Mouse (Mus musculus) cerebellum, adult 11 months (tissue): ENCODE data around the gene Gm5152.
"Not testable (repeated sequence)": the region's sequence is repeated elsewhere in the genome, so short reads cannot be mapped to it uniquely, and the experiment has no call there.

Experiments
- DNase-seq: peaks from one replicate; pipeline ENCODE4 v3.0.0; 2022

The Gm5152 gene

GRCm38 (mm10) chr5:10246426-10246825 is at the start of gene Gm5152:
TSS of gene Gm5152 (minus strand) at chr5:10246526.
- DNase-seq, result not testable (repeated sequence)

GRCm38 (mm10) chr5:10254768-10255167 is 8.4 kb upstream of the Gm5152 start:
- DNase-seq, result not testable (repeated sequence)

GRCm38 (mm10) chr5:10245770-10246169 is 556 bp downstream of the Gm5152 start:
- not testable (repeated sequence) for DNase-seq

- DNase-seq, result not testable (repeated sequence)
These were observed 5.9 kb downstream of the Gm5152 start for GRCm38 (mm10) chr5:10240436-10240835.

GRCm38 (mm10) chr5:10220317-10220716 is 26.0 kb downstream of the Gm5152 start:
- DNase-seq, result no peak

- no peak for DNase-seq
These were observed 43.3 kb downstream of the Gm5152 start for GRCm38 (mm10) chr5:10203067-10203466.

- no peak for DNase-seq
These were observed 49.4 kb downstream of the Gm5152 start for GRCm38 (mm10) chr5:10196880-10197279.
